Mouse (Mus musculus) small intestine, adult 2 months (tissue): ENCODE measurements around the gene Kdm4a.

Experiments
- CTCF ChIP-seq: fragments of 200-500 bp; IDR thresholded peaks from 2 replicates; pipeline ENCODE4 v1.5.1; 2012; ENCODE audit warnings: low read depth, mild to moderate bottlenecking, control low read depth, inconsistent platforms, low read length, moderate library complexity, mixed read lengths; ENCODE audit not compliant: insufficient replicate concordance, insufficient read length; ENCODE audit errors: extremely low read depth
- POLR2A ChIP-seq: fragments of 200-500 bp; IDR thresholded peaks from 2 replicates; pipeline ENCODE4 v1.6.1; 2012; ENCODE audit warnings: low read depth, mild to moderate bottlenecking, control low read depth, inconsistent platforms, low read length, moderate library complexity

DNA sequence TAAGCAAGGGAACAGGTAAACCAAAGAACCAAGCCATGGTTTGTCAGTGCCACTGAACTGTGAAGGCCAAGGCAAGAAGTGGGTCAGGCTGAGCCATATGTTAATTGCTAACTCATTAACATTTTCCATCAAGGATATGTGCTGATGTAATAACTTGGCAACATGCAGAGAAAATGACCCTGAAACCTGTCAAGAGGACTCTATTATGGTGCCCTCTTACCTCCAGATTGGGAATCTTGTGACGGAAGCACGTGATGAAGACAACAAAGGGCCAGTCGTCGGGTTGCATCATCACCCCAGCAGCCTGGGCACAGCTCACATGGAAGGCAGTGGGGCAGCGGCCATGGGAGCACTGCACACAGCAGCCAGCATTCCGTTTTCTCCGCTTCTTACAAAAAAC is 36.2 kb downstream of the Kdm4a start:
- TF ChIP-seq CTCF: no peak
- TF ChIP-seq POLR2A: no peak
